Mouse (Mus musculus): ENCODE data around the gene Eif4e2.

DNA sequence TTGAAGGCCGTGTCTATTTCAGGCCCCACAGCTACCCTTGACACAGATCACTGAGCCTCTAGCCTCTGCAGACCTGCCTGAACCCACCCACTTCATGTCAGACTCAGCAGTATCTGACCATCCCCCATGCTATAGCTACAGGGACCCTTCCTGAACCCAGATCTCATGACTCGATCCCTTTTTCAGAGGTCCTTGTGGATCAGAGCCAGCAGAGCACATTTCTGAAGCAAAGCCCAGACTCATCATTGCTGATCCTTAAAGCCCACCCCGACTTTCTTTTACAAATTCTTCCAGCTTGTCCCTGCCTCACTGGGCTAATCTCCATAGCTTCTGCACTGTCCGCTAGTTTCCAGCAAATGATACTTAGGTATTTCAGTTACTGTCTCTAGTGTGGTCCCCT is 60.4 kb downstream of the Eif4e2 start:
- TF ChIP-seq CTCF (IDR thresholded peaks at IDR 0.05; ENCODE audit: low read depth, low read length) = no peak
- no peak for TF ChIP-seq POLR2A (IDR thresholded peaks at IDR 0.05; ENCODE audit: extremely low read depth, insufficient read depth, low read length)
